Mouse (Mus musculus) spleen, postnatal 4 days (tissue): ENCODE measurements around the gene Vmn1r199.
"Not testable (repeated sequence)": the region's sequence is repeated elsewhere in the genome, so short reads cannot be mapped to it uniquely, and the experiment has no call there.

ENCODE experiments used
- DNase-seq, 2 experiments: peaks; one replicate each; pipeline ENCODE4 v3.0.0; 2022; ENCODE audit warnings: low spot score in 2 of 2

Vmn1r199 gene

DNA sequence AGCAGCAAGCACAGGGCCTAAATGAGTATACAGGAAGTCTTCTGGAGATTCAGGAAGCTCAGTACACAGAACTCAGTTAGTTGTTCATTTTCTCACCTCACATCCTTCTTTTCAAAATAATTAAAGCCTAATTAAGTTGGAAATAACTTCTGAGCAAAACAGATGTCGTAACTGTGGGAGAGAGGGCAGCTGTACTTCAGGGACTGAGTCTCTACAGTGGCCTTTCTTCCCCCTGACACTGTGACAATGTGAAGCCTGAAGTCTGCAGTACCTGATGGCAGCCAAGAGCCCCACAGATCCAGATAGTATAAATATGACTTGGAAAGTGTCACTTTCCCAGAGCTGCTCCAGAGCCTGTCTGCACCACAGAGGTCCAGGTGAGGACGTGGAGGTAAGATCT, at the start of gene Vmn1r199:
TSS of gene Vmn1r199 (plus strand) at position 301 of the 400 bp plus-strand sequence.
- DNase-seq, result no peak

DNA sequence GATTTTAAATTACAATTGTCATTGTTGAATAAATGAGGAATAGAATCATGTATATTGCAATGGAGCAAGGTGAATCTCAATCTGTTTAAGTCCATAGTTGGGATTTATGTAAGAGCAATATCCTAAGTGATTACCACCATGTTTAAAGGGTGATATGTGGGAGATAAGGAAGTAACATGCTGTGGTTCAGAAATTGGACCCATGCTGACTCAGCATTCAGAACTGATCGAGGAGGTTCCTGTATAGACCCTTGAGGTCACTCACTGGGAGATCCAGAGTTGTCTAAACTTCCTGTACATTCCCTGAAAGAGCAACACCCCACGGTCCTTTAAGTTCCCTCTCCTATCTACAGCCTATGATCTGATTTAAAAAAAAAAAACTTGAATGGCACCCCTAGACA, 46.3 kb upstream of the Vmn1r199 start:
- no peak for DNase-seq

DNA sequence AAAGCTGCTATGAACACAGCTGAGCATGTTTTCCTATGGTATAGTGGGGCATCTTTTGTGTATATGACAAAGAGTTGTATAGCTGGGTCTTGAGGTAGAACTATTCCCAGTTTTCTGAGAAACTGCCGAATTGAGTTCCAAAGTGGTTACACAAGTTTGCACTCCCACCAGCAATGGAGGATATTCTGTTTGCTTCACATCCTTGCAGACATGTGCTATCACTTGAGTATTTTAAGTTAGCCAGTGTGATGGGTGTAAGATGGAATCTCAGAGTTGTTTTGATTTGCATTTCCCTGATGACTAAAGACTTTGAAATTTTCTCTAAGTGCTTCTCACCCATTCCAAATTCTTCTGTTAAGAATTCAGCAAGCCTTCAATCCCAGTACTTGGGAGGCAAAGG, 44.1 kb upstream of the Vmn1r199 start:
- no peak for DNase-seq

DNA sequence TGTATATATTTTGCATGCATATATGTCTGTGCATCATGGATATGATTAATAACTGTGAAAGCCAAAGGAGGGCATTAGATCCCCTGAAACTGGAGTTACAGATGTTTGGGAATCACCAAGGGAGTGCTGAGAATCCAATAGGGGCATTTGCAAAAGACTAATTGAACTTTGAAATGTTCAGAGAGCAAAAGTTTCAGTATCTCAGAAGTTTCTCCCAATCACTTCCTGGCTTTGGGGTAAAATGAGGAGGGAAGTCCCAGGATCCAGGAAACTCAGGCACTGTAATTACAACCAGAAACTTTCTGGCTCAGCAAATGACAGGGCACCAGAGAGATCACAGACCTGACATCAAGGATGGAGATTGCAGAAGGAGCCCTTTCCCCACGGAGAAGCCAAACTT, 29.6 kb upstream of the Vmn1r199 start, which contains the start of gene Vmn1r198:
TSS of gene Vmn1r198 (plus strand) at position 301 of the 400 bp plus-strand sequence.
- DNase-seq, result no peak

DNA sequence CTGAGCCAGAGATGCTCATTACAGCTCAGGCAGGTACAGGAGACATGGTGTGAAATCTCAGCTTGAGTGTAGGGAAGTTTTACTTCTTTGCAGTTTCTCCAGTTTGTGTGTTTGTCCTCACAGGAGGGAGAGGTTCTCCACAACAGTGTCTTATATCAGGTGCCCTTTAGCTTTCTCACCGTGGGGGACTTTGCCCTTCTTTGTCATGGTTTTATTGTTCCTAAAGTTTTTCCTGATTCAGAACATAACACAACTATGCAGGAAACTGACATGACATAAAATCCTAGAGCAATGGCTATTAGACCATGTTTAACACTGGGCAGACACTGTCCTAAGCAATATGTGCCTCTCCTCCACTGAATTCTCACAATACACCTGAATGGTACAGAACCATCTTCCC, 28.8 kb upstream of the Vmn1r199 start:
- DNase-seq, result no peak

DNA sequence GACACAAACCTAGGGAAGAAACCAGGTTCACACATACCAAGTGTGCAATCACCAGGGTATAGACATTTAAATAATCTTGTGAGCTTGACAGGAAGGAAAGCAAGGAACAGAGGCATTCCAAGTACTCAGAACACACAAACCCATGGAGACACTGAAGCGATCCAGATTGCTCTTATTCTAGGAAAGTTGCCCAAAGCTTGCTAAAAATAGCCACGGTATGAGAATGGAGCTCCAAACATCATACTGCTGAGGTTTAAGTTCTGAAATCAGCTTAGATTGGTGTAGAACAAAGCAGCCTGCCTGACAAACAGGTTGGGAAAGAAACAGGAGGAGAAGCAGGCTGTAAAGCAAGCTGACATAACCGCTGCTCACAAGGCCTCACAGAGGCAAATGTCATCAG, 1.5 kb downstream of the Vmn1r199 start:
- not testable (repeated sequence) for DNase-seq

DNA sequence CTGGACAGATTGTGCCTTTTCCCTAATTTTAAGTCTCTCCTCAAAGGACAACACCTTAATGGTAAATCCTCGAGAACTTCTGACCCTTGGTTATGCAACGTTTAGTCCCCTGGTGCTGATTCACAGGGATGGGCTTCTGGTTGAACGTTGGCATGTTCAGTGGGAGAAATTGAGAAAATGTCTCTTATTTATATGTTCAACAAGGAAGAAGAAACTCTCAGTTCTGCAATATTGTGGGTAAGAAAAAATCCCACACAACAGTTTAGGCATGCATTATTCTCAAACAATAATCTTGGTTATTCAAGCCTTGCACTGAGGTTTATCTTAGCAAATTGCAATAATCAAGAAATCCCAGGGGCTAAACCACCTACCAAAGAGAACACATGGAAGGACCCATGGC, 3.8 kb downstream of the Vmn1r199 start:
- no peak for DNase-seq

DNA sequence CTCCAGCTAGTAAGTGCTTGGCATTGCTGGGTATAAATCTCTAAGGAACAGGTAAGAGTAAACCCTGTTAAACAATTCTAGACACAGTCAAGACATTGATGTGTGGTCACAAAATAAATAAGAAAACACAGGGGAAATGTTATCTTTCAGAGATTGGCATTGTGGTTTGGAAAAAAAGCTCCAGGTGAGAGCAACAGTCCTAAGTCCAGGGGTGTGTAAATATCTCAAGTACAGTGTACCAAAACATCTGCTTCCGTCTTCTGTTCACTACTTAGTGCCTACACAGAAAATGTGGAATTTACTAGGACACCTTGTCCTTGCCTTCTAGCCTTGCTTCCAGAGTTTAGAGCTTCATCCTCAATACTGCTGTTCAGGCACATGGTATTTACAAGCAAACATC, 7.4 kb downstream of the Vmn1r199 start:
- no peak for DNase-seq

DNA sequence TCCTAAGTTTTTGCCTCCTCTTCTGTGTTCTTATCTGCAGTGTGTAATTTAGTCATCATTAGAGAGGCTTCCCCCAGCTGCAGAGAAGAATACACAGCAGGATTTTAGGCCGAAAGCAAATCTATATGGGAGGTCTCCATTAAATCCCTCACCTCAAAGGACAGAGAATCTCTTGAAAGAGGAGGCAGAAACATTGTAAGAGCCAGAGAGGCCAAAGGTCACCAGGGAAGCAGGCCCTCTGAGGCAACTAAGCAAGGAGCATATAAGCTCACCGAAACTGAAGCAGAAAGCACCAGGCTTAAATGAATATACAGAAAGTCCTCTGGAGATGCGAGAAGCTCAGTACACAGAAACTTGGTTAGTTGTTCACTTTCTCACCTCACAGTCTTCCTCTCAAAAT, 10.5 kb downstream of the Vmn1r199 start, which contains the start of gene Vmn1r200:
TSS of gene Vmn1r200 (plus strand) at position 301 of the 400 bp plus-strand sequence.
- DNase-seq, result no peak

DNA sequence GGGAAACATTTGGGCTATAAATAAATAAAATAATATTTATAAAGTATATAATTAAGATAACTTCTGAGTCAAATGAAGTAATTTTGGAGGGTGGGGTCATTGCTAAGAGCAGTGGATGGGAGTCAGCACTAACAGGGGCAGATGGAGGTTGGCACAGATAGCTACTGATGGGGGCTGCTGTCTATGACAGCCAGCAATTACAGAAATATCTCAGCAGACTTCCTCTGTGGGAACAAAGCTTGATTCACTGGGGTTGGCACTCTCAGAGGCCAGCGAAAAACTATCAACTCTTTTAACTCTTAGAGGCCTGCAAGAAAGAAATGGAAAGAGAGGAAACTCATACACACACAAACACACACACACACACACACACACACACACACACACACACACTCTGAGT, 23.4 kb downstream of the Vmn1r199 start:
- DNase-seq, result no peak
